Mouse (Mus musculus) G1E-ER4 (cell line): ENCODE measurements around the gene Gnb5. TPM values are rescaled to one million over a fixed set of nuclear protein-coding genes. Genes with fewer than 3 reads are reported as not detected.

Experiments
- GATA1 ChIP-seq: IDR thresholded peaks from one replicate; pipeline ENCODE4 v1.8.0; 2012; ENCODE audit warnings: low read length, inconsistent platforms
- polyA plus RNA-seq: library from polyadenylated mRNA; stranded (reverse); fragments of >175 nt; gene quantifications from 2 replicates; pipeline ENCODE4 v1.2.3, GENCODE M21; 2012

Gene Gnb5
- polyA plus RNA-seq, 1 experiment: not detected

DNA sequence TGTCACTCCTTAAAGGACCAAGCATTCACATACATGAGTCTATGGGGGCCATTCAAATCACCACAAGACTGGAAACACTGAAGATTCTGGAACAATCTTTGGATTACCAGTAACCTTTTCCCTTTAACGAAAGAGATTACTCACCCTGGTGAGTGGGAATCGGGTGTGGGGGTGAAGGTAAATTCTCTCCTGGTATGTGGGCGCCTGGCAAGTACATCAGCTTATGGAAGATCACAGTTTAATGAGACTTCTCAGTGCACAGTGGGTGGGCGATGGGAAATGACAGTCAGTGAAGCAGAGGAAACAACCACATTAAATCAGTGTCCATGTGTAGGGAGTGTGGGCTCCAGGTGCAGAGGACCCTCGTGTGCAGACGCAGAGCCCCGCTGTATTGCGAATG is 24.7 kb downstream of the Gnb5 start:
- TF ChIP-seq GATA1: no peak

DNA sequence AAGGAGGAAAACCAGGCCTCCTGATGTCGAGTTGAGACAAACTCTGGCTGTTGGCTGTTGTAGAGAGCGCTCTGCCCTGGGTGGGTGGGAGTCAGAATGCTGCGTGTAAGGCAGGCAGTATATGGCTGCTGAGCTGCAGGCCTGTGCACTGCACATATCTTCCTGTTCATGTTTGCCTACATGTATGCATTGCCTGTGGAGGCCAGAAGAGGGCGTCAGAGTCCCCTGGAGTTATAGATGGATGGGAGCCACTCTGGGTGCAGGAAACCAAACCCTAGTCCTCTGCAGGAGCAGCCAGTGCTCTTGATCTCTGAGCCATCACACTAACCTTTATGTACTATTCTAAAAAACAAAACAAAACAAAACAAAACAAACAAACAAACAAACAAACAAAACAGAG is 28.4 kb downstream of the Gnb5 start:
- TF ChIP-seq GATA1: no peak

DNA sequence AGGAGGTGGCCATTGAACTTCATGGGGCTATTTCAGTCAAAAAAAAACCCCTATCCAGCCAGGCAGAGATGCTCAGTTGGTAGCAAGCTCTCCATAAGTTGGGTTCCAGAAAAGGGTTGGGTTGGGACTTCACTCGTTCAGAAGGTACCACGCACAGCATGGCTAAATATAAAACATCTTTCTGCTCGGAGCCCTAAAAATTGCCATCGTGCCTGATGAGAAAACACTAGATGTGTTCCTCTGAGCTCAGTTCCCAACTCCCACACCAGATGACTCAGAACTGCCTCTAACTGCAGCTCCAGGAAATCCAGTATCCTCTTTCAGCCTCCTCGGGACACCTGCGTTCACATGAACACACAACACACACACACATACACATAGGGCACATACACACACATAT is 31.9 kb downstream of the Gnb5 start:
- no peak for TF ChIP-seq GATA1

DNA sequence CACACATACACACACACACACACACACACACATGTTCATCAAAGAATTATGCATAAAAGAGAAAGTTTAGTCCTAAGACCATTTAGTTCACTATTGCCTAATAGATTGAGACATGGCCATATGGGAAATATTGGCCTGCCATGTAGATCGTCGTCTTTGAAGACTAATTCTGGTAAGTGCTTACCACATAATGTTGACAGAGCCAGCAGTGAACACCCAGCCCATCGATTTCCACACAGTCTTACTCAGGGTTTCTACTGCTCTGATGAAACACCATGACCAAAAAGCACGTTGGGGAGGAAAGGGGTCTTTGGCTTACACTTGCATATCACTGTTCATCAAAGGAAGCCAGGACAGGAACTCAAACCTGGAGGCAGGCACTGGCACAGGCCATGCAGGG is 36.3 kb downstream of the Gnb5 start:
- no peak for TF ChIP-seq GATA1

DNA sequence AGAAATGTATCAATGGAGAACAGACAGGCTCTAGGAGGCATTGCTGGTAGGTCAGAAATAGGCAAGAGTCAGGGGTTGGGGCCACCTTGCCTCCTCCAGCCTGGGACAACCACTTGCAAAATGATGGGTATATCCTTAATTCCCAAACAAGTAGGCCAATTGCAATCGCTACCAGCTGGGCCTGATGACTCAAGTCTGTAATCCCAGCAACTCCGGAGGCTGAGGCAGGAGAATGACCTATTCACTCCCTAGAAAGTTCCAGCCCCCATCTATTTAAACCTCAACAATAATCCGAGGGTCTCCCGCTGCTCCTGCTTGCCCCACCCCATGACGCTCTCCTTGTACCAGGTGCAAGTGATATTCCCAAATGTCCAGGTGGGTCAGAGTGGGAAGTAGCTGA is 41.4 kb downstream of the Gnb5 start, which contains the start of gene Bcl2l10:
TSS of gene Bcl2l10 (plus strand) at position 301 of the 400 bp plus-strand sequence.
- no peak for TF ChIP-seq GATA1

DNA sequence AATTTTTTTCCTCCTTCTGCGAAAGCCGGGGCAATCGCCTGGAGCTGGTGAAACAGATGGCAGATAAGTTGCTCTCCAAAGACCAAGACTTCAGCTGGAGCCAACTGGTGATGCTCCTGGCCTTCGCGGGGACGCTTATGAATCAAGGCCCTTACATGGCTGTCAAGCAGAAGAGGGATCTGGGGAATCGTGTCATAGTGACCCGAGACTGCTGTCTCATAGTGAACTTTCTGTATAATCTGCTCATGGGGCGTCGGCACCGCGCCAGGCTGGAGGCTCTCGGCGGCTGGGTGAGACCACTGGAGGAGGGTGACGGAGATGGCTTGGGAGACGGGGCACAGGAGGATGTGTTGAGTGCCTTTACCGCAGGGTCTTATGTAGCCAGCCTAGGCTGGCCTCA is 42.0 kb downstream of the Gnb5 start:
- no peak for TF ChIP-seq GATA1

DNA sequence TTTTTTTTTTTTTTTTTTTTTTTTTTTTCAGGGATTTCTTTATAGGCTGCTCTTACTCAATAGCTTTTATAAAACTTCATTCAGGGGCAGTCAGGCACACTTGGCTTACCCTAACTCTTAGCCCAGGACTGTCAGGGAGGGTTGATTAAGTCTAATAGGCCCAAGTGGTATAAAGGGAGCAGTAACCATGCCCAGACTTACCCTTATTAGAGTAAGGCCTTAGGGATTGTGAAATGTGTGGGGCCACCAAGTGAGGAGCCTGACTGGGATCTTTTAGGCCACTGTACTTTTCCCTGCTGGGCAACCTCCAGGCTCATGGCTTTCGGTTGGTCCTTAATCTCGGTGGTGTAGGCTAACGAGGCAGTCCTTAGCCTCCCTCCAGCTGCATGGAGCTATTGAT is 42.6 kb downstream of the Gnb5 start:
- no peak for TF ChIP-seq GATA1

DNA sequence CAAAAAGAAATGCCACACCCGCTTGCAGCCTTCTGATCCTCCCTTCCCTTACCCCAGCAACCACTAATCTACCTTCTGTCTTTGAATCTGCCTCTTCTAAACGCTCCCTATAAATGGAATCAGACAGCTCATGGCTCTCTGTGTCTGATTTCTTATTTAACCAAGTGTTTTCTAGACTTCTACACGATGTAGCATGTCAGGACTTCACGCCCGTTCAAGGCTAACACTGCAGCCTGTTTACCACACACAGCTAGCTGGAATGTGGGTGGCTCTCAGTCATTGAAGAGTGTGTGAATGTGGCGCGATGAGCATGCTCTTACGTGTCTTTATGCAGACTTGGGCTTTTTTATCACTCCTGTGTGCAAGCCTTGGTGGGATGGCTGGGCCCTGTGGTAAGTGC is 47.0 kb downstream of the Gnb5 start:
- TF ChIP-seq GATA1: no peak

DNA sequence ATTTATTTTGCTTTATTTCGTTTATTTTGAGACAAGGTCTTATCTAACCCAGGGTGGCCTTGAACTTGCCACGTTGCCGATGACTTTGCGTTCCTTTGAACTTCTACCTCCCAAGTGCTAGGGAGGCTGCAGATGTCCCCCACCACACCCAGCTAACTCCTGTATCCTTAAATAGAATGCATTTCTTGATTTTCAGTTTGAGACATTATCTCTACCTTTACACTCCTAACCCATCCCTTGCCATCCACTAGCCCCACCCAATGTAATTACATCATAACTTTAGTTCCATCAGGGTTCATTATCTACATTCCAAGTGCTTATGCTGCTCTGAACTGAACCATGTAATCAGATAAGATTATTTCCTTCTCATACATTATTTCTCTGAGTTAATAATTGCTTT is 49.7 kb downstream of the Gnb5 start:
- no peak for TF ChIP-seq GATA1

DNA sequence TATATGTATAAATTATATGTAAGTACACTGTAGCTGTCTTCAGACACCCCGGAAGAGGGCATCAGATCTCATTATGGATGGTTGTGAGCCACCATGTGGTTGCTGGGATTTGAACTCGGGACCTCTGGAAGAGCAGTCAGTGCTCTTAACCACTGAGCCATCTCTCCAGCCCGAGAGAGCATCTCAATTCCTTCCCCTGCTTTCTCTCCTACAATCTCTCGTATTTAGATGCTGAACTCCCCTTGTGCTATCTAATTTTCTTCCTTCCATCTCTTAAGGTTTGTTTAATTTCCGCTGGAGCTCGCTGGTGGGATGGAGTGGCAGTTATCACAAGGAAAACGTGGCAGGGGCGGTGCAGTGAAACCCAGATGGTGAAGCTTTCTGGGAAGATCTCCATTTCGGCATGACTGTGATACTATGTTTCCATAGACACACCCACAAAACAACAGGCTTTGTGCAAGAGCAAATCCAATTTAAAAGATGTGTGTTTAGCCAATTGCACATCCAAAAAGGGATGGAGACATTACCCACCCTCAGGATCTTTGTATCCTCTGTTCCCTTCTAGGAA is 51.1 kb downstream of the Gnb5 start:
- TF ChIP-seq GATA1: no peak

DNA sequence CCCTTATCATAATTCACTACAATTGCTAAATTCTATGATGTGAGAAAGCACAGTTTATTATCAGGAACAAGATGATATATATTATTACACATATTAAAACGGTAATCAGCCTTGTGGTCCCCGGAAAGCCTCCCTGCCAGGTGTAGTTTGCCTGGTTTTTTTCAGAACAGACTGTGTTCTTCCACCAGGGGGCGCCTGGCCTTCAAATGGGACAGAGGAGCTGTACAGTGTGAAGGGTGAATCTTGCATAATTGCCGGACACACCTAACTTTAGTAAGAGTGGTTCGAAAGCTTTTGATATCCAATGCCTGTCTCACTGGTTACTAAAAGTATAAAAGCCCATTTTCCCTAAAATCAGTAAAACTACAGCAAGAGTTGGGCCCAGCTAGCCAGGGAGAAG is 55.6 kb downstream of the Gnb5 start:
- no peak for TF ChIP-seq GATA1

DNA sequence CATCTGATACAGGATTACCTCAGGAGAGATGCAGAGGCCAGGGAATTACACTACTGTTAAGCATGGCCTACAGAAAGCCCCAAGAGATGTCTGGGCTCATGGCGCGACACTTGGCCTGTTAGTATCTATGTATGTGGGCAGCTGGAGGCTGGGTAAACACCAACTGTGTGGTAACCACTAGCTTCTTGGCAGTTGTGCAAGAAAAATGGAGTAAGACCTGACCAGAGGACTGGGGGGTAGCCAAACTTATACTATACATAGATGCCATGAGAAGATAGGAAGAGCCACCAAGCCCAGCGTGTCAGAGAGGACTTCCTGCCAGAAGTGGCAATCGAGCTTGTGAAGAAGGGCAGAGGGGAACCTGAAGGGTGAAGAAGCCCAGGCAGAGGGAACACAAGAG is 56.1 kb downstream of the Gnb5 start:
- no peak for TF ChIP-seq GATA1

DNA sequence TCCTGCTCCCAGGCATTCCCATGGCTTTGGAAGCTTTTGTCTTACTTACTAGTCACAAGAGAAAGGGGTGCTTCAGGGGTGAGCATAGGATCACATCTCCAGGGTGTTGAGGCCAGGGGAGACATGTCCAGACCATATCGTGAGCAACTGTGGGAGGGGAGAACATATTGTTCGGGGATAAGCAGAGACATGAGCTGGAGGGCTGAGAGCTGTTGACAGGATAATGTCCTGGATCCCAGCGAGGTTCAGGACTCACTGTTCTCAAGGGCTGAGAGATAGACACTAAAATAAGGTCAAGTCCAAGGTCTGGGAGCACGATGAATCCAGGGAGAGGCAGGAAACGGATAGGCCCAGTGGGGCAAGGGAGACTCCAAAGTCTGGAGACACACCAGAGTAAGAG is 56.9 kb downstream of the Gnb5 start:
- TF ChIP-seq GATA1: no peak

DNA sequence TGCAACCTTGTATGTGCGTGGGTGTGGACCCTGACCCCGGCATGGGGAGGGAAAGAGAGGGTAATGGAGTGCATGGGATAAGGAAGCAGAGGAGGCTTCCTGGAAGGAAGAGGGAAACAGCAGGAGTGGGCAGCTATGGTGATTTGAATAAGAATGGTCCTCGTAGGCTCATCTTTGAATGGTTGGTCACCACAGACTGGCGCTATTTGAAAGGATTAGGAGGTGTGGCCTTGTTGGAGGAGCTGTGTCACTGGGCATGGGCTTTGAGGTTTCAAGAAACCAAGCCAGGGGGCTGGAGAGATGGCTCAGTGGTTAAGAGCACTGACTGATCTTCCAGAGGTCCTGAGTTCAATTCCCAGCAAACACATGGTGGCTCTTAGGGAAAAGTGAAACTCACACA is 59.1 kb downstream of the Gnb5 start:
- TF ChIP-seq GATA1: no peak

DNA sequence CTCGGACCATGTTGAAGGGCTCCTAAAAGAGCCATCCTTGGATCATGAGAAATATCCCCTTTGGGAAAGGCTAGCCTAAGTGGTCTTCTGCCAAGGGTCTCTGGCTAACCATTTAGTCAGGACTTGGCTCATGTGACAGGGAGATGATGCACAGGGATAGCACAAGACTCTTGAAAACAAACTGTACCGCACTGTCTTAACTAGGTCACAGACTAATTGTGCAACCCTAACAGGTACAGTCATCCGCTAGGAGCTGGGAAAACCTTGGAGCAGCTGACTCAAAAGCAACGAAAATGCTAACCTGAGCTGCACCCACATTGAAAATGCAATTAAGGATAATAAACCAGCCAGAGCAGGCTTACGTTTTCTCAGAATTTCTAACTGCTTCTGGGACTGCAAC is 60.1 kb downstream of the Gnb5 start:
- TF ChIP-seq GATA1: no peak

DNA sequence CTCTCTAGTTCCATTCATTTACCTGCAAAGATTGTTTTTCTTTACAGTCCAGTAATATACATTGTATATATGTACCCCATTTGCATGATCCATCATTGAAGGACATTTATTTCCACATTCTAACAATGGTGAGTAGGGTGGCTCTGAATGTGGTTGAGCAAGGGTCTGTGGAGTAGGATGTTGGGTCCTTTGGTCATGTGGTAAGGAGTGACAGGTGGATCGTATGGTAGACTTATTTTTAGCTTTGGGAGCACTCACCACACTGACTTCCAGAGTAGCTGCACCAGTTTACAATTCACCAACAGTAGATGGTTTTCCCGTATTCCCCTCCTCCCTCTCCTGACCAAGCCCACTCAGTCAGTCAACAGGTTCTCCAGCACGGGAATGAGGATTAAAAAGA is 62.7 kb downstream of the Gnb5 start:
- TF ChIP-seq GATA1: no peak

DNA sequence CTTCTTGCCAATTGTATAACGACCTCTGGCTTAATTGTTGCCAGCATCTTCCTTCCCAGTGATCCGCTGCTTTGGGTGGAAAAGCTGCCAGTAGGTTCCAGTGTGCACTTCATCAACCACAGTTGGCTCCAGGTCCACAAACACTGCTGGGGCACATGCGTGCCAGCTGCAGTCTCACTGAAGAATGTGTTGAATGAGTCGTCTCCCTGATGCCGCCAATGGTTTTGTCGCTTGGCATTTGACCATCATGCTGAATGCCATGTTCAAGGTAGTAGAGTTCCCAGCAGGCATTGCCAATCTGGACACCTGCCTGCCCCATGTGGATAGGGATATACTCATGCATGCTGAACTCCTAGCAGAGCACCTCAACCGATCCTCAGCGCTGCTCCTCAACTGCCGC is 69.5 kb downstream of the Gnb5 start:
- TF ChIP-seq GATA1: no peak

DNA sequence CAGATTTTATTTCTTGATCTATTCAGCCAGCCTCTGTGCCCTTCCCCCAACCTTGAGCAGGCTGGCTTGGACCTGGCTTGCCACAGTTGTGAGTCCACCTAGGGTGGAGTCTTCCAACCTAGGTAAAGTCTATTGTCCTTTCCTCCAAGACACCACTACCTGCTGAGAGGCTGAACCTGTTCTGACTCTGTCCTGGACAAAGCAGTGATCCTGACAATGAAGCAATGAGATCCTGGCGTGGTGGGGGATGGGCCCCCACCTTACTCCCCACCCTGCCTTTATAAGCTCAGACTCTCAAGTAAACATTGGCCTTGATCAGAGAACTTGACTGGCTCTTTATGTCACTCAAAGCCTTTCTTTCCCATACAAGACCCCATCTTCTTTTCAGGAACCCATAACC is 70.3 kb downstream of the Gnb5 start:
- TF ChIP-seq GATA1: no peak
